Mouse (Mus musculus) gastrocnemius, adult 2 months (tissue): Measurements from ENCODE around the gene Dysf. TPM values are rescaled to one million over a fixed set of nuclear protein-coding genes. Genes with fewer than 3 reads are reported as not detected.

ENCODE experiments used
- DNase-seq: peaks from one replicate; pipeline ENCODE4 v3.0.0; 2022
- H3K27ac ChIP-seq: fragments of 200-600 bp; 2 replicates; pipeline ENCODE4 v1.8.1; 2022; ENCODE audit warnings: mild to moderate bottlenecking
- H3K4me3 ChIP-seq: fragments of 200-600 bp; 2 replicates; pipeline ENCODE4 v1.8.1; 2022; ENCODE audit warnings: mild to moderate bottlenecking, moderate library complexity
- CTCF ChIP-seq: fragments of 200-600 bp; IDR thresholded peaks from 2 replicates; pipeline ENCODE4 v1.8.1; 2022; ENCODE audit warnings: antibody characterized with exemption, mild to moderate bottlenecking, moderate library complexity
- intact Hi-C: fragments of 180-260 bp; cut with DNase I; formaldehyde crosslinking; loops from one replicate; pipeline ENCODE4 v1.15.1; 2025
- total RNA-seq, 2 experiments: library from RNA; stranded (reverse); gene quantifications; 2 replicates each; pipeline ENCODE4 v1.2.3; 2021

The Dysf gene
- total RNA-seq, 2 experiments from 2014 or later: 70.1 to 76.4 TPM

DNA sequence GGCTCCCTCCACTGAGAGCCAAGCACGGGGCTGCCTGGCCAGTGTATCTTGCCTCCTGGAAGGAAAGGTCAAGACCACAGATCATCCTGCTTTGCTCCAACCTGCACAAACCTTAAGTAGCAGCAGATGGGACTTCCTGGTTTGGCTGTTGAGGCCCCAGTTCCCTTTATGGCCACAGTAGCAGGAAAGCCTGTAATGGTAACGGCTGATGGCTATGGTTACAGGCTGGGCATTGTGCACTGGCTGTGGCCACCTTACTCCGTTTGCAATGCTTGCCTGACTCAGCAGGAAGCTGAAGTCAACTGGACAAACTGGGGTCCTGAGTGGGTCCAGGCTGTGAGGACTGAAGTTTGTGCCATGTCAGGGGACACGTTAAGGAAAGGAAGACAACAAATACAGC lies 200.2 kb downstream of the Dysf start:
- intact Hi-C loops: no loop called here
- Histone ChIP-seq H3K4me3 (no peak overlapping the region), H3K27ac (peak overlapping the region; percentile 88)
- TF ChIP-seq CTCF: no peak
- DNase-seq: no peak

DNA sequence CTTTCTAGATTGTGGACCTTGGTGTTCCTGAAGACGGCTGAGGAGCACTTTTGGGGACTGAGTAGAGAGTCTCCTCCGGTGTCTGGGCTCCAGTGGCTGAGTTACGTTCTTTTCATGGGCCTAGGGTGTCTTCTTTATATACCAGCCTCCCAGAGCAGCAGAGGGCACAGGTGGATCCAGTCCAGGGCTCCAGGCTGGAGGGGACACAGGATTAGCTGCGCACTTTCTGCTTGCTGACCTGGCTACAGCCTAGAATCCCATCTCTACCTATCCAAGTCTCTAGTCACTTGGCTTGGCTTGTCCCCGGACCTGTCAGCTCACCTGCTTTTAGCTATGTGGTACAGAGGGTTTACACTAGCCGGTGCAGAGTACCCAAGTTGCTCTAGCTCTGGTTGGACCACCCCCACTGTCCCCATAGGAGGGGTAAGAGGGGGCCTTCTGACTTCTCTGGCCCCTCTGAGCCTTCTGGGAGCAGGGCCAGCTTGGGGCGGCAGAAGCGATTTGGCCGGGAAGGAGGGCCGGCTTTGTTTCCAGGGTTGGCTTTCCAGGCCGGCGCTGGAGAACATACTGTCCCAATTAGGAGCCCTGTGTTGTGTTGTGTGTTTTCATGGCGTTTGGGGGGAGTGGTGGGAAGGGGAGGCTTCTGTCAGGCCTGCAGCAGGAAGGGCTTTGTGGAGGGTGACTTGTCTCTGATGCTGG lies 201.5 kb downstream of the Dysf start:
- H3K4me3 ChIP-seq: no peak overlapping the region; the same call in 1 of the 2 replicates
- H3K27ac ChIP-seq: peak overlapping the region; percentile 88
- no peak for TF ChIP-seq CTCF
- peak; percentile 88 for DNase-seq
- intact Hi-C loops: loop anchor here (1.0 to 5.0 kb wide), 2 partner anchors 15 to 53 kb away; no protein-coding TSS in a partner anchor

DNA sequence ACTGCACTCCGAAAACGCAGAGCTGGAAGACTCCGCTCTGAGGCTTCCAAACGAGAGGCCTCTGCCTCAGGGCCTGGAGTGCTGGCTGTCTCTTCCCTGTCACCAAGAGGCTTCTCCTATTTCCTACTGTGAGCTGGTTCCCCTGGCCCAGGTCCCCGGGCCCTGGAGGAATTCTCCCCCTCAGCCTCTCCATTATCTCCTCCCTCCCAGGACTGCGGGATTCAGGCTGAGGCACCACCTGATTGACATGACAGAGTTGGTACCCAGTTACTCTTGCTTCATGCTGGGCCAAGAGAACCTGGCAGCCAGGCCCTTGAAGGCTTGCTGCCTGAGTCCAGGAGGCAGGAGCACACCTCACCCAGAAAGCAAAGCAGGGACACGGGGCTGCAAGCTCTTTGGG lies 203.1 kb downstream of the Dysf start:
- DNase-seq: peak; percentile 82
- intact Hi-C loops: loop anchor here (5.0 kb wide), 1 partner anchor 54 kb away; no protein-coding TSS in a partner anchor
- no peak for TF ChIP-seq CTCF
- H3K4me3 ChIP-seq: no peak overlapping the region
- H3K27ac ChIP-seq: peak overlapping the region; percentile 88

DNA sequence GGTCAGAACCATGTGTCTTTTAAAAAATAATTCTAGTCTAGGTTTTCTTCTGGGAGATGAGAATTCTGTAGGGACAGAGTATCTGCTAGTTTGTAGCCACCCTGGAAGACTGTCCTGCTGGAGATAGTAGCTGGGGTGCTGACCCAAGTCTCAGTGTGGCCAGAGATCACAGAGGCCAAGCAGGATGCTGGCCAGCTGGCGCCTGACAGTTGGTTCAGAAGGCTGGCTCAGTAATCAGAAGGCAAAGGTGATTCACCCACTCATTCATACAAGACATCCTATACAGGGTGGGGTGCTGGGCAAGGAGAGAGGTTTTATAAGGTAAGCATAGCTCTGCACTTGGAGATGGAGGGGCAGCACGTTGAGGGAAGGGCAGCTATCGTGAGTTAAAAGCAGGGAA lies 204.7 kb downstream of the Dysf start:
- intact Hi-C loops: loop anchor here (5.0 kb wide), 1 partner anchor 56 kb away; no protein-coding TSS in a partner anchor
- H3K27ac ChIP-seq: peak overlapping the region; percentile 70
- peak; percentile 87 for DNase-seq
- no peak for TF ChIP-seq CTCF
- no peak overlapping the region for H3K4me3 ChIP-seq

DNA sequence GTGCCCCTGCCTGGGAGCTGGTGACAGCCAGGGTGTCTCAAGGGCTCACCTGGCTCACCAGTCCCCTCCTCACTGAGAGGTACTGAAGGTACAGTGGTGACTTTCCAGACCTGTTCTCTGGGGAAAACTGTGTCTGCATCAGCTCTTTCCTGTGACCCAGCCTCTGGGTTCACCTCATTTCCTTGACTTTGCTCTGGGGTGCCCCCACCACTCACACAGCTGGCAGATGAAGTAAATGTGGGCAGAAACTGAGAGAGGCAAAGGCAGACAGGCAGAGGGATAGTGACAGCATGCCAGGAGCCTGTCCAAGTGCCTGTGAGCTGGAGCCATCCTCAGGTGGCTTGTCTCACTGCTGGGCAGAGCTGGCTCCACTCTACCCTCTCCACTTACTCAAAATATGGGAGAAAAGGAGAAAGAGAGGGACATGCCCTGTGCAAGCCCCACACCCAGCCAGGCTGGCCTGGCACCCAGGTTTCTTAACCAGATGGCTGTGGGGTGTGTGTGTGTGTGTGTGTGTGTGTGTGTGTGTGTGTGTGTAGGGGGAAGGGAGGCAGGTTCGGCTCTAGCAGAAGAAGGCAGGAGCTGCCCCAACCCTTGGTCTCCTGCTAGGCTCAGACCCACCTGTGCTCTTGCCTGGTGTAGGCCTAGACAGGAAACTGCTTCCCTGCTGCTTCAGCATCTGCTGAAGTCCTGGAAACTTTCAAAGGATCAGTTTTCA lies 209.0 kb downstream of the Dysf start:
- Histone ChIP-seq H3K4me3 (no peak overlapping the region), H3K27ac (no peak overlapping the region)
- TF ChIP-seq CTCF: no peak
- no peak for DNase-seq
- intact Hi-C loops: no loop called here

- DNase-seq: no peak
- intact Hi-C loops: no loop called here
- Histone ChIP-seq H3K27ac (no peak overlapping the region), H3K4me3 (no peak overlapping the region)
- no peak for TF ChIP-seq CTCF
Observed at GRCm38 (mm10) chr6:84219119-84219518, 210.7 kb downstream of the Dysf start.

DNA sequence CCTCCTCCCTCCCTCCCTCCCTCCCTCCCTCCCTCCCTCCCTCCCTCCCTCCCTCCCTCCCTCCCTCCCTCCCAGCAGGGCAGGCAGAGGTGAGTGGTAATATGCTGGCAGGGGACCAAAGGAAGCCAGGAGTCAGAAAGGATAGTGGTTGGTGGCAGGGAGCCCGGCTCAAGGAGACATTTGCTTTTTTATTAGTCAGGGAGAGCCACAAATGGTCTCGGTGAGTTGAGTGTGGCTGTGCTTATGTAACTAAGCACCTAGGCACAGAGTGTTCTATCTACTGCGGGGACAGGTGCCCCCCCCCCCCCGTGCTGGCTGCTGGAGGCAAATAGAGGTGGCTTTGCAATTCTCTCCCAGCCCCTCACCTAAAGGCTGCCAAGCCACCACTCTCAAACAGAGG lies 216.5 kb downstream of the Dysf start:
- no peak for TF ChIP-seq CTCF
- Histone ChIP-seq H3K27ac (peak overlapping the region; percentile 96), H3K4me3 (peak overlapping the region; percentile 29; the same call in 1 of the 2 replicates)
- intact Hi-C loops: loop anchor here (1.0 kb wide), 1 partner anchor 15 kb away; no protein-coding TSS in a partner anchor
- DNase-seq: peak; percentile 89

- intact Hi-C loops: loop anchor here (1.0 kb wide), 1 partner anchor 15 kb away; no protein-coding TSS in a partner anchor
- peak overlapping the region; percentile 29; the same call in 1 of the 2 replicates for H3K4me3 ChIP-seq
- TF ChIP-seq CTCF: no peak
- H3K27ac ChIP-seq: peak overlapping the region; percentile 96
- peak; percentile 92 for DNase-seq
Observed at GRCm38 (mm10) chr6:84225587-84225986, 217.2 kb downstream of the Dysf start.

DNA sequence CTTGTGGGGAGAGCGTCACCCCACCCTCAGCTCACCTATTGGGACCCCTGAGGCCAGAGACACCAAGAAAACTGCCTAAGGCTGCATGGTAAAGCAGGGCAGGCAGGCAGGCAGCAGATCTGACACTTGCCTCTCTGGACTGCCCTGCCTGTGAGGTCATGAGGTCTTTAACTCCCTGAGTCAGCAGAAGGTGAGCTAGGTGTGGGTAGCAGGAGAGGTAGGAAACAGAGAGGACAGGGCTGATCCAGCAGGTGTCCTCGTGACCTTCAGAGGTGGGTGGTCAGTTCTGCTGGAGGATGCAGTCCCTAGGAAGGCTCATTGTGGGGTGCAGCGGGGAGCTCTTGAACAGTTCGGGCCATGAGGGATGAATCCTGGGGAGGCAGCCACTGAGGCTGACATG lies 219.8 kb downstream of the Dysf start:
- Histone ChIP-seq H3K4me3 (no peak overlapping the region), H3K27ac (peak overlapping the region; percentile 53; the same call in 1 of the 2 replicates)
- DNase-seq: no peak
- no peak for TF ChIP-seq CTCF
- intact Hi-C loops: no loop called here

DNA sequence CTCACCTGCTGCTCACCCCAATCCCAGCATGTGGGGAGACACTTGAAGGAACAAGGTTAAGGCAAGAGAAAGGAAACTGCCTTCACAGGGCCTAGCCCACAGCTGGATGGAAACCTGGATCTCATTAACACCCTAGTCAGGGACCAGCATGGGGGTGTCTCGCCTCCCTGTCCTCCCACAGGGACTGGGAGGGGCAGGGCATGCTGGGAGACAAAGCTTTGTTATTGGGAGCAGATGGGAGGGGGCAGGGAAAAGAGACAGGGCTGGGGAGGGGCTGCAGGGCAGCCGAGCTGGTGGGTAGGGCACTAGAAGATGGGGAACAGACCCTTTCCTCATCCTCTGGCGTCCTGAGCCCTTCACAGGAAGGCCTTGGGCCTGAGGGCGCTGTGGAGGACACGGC lies 220.4 kb downstream of the Dysf start:
- H3K27ac ChIP-seq: no peak overlapping the region; the same call in 1 of the 2 replicates
- DNase-seq: no peak
- no peak for TF ChIP-seq CTCF
- no peak overlapping the region for H3K4me3 ChIP-seq
- intact Hi-C loops: no loop called here

GRCm38 (mm10) chr6:84229739-84230138 lies 221.3 kb downstream of the Dysf start:
- TF ChIP-seq CTCF: no peak
- Histone ChIP-seq H3K27ac (peak overlapping the region; percentile 13; the same call in 1 of the 2 replicates), H3K4me3 (no peak overlapping the region)
- intact Hi-C loops: no loop called here
- no peak for DNase-seq

DNA sequence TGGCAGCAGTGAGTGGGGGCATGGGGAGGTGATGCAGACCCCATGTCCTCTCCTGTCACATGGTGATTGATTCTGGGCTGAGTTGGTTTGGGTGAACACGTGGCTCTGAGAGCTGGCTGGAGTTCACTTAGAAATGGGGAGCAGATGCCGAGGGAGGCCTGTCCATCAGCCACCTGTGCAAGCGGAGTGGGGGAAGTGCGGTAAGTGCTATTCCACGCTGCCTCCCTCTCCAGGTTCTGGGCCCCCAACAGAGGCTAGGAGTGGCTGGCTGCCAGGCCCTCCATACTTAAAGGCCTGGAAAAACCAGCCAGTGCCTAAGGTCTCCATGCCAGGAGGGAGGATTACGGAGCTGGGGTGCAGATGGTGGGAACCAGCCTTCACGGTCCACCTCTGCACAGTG lies 222.7 kb downstream of the Dysf start:
- peak overlapping the region; percentile 16; the same call in 1 of the 2 replicates for H3K27ac ChIP-seq
- intact Hi-C loops: no loop called here
- no peak for TF ChIP-seq CTCF

More for the DNA sequence above, 222.7 kb downstream of the Dysf start:
- no peak for DNase-seq
- no peak overlapping the region for H3K4me3 ChIP-seq
